Mouse (Mus musculus): ENCODE results near the gene Filip1.

Filip1 gene

DNA sequence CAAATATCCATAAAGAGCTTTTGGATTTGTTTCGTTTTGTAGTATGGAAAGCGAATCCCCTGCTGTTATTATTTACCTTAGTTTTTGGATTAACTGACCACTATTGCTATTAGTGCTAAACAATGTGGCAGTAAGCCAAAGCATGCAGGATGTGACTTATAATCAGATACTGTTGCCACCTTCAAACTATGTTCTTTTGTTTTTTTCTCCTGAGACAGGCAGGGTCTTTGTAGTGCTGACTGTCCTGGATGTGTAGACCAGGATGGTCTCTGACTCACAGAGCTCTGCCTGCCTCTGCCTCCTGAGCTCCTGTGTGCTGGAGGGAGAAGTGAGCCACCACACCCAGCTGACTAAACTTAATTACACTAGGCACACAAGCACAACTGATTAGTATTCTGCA is 33.4 kb downstream of the Filip1 start:
- no peak for DNase-seq (ENCODE audit: low spot score)

DNA sequence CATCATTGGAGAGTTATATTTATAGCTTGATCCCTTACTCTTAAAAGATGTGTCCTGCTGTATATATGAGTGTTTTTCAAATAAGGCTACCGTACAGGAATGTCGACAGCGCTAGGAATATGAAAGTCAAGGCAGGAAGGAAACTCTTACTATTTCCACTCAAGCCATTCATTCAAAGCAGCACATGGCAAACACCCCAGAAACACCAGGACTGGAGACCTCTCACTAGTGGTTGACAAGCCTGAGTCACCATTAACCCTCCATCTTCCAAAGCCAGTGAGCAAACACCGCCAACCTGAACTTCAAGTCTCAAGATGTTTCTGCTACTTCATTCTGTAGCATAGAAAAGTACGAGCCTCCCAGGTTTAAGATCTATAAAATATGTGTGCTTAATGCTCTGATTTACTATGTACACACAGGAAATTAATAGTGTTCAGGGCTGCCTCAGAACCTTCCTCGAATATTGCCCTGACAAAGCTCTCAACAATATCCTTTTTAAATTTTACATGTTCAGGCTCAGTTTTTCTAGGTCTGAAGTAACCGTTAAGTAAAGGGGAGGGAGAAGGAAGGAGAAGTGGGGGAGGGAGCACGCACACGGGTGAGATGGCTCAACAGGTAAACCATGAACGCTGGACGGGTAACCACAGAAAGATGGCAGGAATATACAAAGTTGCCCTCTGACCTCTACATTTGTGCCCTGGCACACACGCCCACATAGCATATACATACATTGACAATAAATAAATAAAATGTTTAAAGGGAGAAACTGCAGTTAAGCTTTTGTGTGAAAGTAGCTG is 34.2 kb downstream of the Filip1 start:
- DNase-seq (ENCODE audit: low spot score) = no peak

DNA sequence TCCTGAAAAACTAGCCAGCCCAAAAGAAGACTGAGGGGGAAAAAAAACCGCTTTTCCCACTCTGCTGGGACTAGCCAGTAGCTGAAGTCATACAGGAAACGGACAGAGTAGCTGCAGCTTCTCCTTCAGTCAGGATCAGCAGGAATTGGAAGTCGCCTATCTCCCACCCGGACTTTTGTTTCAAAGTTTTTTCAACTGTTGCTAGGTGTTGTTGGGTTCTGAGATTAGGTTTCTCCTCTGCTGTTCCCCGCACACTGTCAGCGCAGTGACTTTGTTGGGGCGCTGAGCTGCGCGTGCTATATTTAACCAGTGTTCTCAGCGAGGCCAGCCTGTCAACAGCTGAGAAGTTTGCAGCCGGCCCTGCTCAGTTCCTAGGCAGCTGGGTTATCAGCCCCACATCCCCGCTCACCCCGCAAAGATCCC is 35.1 kb downstream of the Filip1 start:
- no peak for DNase-seq (ENCODE audit: low spot score)

DNA sequence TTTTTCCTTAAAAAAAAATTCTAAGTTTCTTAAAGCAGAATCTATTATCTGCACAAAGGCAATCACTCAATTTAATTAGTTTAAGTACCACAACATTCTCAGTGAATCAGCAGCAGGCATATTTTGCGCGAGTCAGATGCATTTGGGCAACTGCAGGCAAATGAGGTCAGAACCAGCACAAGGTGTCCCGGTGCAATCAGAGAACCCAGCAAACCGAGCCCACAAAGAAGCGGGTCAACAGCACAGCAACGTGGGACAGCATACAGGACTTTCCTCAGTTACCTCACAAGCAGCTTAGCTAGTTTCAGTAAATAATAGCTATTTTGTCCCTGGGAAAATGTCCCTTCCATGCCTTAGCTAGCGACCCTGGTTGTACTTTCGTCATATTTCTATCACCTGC is 35.9 kb downstream of the Filip1 start:
- no peak for DNase-seq (ENCODE audit: low spot score)

DNA sequence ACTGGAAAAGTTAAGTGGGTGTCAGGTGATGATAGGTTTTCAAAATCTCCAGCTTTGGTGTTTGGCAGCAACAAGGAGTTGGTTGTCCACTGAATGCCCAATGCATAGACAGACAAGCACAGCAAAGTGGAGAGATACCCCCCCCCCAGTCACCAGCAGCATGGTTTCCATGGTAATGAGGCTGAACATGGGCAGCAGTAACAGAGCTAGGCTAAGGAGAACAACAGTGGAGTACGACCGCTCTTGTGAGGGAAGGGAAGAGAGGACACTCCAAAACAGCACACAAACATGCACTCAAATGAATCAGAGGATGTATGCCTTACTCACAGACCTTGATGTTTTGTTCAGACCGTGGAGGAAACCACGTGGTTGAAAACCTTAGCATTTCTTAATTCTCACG is 37.5 kb downstream of the Filip1 start:
- DNase-seq (ENCODE audit: low spot score) = no peak

DNA sequence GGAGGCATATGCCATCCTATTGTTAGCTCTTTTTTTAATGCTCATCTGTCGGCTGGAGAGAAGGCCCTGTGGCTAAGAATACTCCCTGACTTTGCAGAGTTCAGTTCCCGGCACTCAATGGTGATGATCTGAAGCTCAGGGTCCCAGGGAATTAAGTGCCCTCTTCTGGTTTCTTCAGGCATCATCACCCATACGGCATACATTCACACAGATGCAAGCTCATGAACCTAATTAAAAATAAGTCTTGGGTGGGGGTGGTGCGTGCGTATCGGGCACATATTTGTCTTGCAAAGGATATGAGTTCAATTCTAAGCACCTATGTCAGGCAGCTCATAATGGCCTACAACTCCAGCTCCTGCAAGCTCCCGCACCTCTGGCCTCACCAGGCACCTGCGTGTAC is 39.1 kb downstream of the Filip1 start:
- no peak for DNase-seq (ENCODE audit: low spot score)

DNA sequence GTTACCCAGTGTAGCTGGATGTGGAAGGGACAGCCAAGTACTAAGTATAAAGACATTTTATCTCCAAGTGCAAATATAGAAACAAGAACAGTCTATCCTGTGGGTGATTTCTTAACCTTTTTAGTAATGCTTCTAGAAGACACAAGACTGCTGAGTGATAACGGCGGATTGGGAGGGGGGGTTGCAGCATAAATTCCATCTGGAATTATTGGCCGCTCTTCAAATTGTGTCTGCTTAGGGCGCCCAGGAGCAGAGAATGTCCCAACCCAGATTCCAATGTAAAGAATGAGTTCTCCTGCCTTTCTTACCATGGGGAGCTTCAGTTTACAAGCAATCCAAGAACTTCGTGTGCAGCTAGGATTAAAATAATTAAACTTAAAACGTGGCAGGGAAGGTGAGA is 39.9 kb downstream of the Filip1 start:
- no peak for DNase-seq (ENCODE audit: low spot score)

DNA sequence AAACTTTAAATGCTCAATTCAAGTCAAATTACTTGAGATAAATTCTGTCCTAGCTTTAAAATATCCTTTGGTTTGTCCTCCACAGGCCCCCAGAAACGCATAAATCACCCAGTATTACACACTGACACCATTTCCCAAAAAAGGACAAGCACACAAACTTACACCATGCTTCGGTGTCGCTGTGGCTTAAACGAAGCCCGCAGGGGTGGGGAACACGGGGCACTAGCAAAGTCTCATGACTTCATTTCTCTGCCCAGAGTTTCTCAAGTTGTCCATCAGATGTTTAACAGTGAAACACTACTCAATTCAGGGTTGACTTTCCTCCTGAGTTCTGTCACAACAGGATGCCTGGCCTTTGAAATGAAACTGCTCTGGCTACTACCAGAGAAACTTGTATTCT is 41.0 kb downstream of the Filip1 start:
- DNase-seq (ENCODE audit: low spot score) = no peak

DNA sequence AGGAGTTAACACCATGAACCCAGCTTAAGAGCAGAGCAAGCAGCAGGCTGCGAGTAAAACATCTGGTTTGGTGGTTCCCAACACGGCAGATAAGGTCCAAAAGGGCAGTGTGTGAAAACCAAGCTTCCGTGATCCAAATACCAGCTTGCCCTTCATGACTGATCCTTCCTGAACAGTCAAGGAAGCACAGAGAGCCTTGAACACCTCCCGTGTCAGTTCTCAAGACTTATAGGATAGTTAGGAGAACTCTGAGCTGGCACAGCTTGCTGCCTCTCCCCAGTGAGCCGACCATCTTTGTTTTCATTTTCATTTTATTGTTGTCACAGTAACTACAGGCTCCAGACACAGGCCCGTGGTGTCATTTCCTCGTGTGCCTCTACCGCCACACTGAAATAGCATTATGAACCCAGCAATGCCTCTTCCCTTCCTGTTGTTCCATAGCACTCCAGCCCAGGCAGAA is 42.0 kb downstream of the Filip1 start:
- no peak for DNase-seq (ENCODE audit: low spot score)

DNA sequence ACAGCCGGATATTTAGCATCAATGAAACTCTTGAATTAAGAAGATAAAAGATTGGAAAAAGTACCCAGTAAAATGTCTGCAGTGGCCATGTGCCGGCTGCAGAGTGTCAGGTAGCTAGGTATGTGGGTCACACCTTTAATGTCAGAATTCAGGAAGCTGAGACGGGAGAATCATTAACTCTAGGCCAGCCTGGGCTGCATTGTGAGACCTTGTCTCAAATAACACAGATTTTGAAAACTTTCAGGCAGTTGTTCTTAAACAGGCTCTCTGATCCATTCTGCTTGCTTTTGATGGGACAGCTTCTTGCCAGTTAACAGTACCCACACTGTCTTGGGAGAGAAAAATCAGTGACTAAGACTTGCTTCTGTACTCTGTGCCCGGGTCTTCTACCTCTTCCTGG is 43.1 kb downstream of the Filip1 start:
- DNase-seq (ENCODE audit: low spot score) = no peak

DNA sequence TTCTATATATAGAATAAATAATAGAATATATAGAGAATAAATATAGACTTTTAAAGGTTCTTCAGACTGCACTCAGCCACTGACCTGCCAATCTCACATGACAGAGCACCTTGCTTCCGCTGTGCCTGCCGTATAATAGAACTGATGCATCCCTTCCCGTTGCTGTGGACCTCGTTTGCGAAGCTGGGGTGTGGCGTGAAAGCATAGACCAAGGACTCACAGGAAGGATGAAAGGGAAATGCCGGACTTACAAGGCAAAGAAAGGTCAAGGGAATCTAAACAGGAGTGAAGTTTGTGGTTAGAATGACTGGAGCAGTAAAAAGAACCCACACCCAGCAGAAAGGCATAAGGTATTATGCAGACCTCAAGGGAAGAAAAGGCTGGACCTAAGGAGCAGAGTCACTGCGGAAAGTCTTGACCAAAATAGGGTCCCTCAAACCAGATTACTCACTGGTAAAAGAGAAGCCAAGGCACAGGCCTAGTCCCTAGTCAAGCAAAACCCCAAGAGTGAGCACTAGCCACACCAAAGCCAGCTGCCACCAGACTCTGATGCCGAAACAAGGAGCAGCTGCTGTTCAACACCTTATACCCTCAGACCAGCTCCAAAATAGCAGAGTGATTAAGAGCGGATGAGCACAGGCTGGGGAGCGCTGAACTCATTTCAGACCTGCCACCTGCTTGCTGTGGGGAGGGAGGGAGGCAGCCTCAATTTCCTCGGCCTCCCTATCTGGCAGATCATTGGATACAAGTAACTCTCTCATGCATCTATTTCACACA is 45.8 kb downstream of the Filip1 start:
- DNase-seq (ENCODE audit: low spot score) = no peak

DNA sequence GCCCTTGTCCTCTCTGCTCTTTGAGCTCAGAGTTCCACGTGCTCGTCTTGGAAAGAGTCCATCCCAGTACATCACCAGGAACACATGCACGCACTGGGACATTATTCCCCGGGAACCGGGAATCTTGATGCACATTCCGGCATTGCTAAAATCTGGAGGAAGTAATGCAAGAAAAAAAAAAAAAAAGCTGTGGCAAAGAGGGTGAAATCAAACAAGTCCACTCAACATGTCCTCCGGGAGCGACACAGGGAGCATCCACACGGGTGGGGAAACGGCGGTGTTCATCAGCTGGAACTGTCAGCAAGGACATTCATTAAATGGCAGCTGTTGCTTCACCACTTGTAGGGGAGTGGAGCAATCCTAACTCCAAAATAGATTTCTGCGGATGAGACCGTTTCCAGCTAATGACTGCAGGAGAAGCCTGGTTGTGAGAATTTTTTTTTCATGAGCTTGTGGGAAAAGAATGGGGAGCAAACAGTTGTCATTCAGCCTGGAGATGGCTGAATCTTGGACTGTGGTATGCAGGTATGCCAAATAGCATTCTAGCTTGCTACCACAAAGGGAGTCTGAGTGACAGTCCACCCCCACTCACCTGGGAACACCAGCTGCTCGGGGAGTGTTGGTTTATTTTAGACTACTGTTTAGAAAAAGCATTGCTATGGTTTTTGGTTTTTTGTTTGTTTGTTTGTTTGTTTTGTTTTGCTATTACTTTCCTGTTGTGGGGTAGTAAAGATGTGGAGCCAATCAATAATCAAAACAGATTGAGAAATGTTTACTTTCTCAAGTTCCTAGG is 46.9 kb downstream of the Filip1 start:
- DNase-seq (ENCODE audit: low spot score) = no peak

DNA sequence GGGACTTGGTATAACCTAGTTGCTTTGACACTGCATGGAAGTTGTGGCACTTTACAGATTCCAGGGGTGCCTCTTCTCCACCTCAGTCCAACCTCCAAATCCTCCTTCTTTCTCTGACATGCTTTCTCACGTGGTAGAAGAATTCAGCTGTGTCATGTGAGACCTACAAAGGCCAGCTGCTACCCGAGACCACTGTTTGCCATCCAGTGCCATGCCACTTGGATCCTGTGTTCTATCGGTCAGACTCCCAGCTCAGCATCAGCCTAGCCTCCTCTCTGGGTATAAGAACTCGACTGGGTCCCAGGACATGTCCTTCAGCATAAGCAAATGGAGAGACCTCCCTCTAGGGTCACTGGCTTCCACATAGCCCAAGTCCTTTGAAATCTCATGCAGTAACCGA is 47.6 kb downstream of the Filip1 start:
- DNase-seq (ENCODE audit: low spot score) = no peak

DNA sequence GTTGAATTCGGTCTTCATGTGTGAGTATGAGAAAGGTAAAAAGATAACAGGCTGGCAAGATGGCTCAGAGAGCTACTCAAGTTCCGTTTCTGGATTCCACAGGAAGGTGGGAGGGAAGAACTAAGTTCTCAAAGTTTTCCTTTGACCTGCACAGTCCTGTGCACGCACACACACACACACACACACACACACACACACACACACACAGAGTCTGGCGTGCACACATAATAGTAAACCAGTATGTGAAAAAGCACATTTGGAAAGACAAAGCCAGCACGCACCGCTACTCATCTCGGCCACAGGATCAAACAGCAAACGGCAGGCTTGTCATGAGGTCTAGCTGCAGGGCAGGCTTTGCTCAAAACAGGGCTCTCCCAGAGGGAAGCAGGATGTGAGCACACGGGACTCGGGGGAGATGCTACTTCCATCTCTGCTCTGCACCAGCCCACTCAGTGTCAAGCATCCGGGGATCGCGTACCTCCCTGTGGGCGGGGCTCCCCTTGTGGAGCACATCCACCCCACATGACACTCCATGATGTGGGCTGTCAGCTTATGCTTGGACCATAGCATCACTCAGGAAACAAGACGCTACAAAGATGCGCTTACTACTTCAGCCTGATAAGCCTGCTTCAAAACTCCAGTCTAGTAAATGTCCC is 50.9 kb downstream of the Filip1 start:
- DNase-seq (ENCODE audit: low spot score) = no peak

DNA sequence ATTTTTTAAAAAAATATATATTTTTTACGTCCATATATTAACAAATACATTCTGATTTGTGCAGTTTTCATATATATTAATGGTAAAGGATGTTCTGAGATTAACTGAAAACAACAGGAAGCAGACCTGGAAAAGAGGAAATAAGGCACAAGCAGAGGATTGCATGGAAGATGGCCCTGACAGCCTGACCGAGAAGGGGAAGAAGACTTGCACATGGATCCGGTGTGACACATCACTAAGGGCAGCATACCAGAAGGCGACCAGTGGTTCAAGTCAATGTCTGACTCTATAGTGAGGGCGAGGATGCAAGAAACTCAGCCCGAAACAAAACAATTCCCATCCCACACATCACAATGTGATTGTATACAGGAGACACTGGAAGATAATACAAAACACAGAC is 52.2 kb downstream of the Filip1 start:
- DNase-seq (ENCODE audit: low spot score) = no peak

DNA sequence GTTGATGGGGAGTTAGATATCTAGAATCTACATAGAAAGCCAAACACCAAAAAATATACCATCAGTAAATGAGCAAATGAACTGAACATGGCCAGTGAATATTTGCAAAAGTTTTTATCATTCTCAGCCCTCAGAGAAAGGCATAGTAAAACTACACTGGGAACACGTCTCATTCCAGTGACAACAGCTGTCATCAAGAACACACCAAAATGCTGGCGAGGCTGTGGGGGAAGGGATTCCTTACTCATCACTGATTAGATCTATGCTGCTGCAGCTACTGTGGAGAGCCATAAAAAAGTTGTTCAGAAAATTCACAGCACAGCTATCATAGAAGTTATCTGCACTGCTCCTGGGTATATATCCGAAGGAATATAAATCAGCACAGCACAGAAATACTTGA is 54.3 kb downstream of the Filip1 start:
- DNase-seq (ENCODE audit: low spot score) = no peak

DNA sequence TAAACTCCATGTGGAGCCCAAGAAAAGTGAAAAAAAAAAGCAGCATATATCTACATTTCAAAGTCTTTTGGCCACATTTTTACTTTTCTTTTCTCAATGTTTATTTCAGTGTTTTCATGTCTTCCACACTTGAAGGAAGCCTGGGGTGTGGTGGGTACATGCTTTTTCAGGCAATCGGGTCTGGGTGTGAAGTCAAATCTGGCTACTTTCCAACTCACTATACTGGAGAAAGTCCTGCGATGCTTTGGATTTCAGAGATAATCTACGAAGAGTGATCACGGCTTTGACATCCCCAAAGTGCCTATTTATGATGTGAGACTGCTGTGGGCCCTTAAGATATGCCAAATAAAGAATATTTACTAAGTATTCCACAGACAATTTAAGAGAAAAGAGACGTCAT is 57.7 kb downstream of the Filip1 start:
- no peak for DNase-seq (ENCODE audit: low spot score)

DNA sequence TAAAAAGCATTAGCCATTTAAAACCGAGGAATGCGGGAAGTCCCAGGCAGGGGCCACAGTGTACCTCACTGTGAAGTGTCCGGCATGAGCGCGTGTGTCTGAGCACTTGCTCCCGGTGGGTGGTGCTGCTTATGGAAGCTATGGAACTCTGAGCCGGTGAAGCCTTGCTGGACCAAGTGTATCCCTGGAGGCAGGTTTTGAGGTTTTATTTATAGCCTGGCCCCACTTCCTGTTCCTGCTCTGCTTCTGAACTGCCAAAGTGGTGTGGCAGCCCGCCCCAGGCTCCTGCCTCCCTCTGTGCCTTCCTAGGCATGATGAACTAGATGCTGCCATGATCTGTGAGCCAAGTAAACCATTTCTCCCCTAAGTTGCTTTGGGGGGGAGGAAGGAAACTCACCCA is 60.7 kb downstream of the Filip1 start:
- DNase-seq (ENCODE audit: low spot score) = no peak

DNA sequence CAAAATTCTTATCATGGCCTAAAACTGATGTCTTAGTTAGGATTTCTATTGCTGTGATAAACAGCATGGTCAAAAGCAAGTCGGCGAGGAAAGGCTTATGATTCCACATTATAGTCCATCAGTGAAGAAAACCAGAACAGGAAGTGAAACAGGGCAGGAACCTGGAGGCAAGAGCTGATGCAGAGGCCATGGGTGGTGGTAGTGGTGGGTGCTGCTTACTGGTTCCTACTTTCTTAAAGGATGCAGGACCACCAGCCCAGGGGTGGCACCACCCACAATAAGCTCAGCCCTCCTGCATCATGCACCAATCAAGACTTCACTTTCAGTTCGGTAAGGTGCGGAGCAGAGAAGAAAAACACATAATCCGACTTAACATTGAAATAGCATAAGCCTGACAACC is 61.3 kb downstream of the Filip1 start:
- DNase-seq (ENCODE audit: low spot score) = no peak

DNA sequence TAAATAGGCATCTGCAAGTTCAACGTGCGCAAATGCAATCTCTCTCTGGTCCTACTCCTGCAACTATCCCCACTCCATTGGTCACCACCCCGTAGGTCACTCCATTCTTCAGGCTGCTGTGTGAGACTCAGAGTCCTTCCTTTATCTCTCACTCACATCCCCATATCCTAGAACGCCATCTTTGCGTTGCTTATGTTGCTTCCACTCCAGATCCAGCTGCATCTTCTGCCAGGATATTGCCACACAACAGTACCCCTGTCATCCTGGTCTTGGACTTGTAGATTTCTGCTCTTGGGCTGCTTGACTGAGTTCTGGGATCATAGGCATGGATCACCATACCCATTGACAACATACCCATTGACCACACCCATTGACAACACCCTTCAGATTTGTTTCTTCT is 62.0 kb downstream of the Filip1 start:
- no peak for DNase-seq (ENCODE audit: low spot score)

DNA sequence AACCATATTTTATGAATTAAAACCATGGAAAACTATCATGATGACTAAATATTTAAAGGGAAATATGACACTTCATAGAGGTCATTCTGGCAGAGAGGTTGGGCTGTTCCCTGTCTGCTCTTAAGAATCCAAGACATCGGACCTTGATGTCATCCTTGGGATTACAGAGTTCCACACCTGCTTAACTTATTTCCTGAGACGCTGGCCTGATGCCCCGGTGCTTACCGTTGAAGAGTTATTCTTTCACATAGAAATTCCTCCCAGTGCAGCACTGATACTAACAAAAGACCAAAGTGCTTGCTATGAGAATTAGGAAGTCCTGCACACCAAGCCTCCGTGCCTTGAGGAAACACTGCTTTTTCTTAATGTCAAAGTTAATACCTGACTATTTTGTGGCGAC is 62.6 kb downstream of the Filip1 start:
- no peak for DNase-seq (ENCODE audit: low spot score)

DNA sequence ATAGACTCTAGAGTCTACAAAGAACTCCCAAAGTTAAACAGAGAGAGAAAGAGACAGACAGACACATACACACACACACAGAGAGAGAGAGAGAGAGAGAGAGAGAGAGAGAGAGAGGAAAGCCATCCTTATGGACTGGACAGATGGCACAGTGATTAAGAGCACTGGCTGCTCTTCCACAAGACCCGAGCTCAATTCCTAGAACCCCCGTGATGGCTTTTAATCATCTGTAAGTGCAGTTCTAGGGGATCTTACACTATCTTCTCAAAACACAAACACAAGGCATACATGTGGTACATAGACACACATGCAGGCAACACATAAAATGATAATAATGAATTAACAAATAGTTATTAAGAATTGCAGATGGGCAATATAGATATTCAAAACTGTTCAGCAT is 64.3 kb downstream of the Filip1 start:
- DNase-seq (ENCODE audit: low spot score) = no peak
